Mouse (Mus musculus) A20 (cell line): ENCODE data around the gene Nr4a3.

Experiments
- DNase-seq: peaks from one replicate; pipeline ENCODE4 v3.0.0-alpha.2; 2011; ENCODE audit warnings: low read depth, low spot score

Nr4a3 gene

DNA sequence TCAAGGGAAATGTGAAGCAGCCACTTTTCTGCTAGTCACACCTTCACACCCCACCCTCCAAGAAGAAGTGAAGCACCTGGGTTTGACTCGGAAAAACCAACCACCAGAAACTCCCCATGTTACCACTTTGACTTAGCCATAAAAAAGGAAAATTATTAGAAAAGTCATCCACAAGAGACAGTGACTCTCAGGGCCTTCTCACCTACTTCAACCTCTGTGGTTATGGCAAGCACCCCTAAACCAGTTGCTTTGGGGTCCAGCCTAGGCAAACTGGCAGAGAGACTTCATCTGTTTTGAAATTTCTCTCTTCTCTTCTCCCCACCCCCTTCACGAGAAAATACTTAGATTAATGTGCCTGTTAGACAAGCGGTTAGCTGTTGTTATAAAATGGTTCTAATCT, 5.1 kb downstream of the Nr4a3 start:
- DNase-seq: no peak

DNA sequence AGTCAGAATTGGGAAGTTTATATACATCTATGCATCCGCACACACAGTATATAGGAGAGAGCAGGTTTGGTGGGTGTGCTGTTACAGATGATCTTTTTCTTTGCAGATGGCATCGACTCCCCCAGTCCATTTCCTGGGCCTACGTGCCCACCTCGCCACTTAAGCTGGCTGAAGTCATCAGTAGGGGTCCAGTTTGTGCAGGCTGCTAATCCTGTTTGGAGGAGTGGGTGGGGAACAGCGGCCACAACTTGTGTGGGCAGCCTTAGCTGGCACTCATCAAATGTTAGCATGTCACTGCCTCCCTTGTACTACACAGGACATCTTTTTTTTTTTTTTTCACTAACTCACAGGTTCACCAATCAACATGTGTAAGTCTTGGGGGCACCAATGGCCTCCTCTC, 5.5 kb downstream of the Nr4a3 start:
- DNase-seq: no peak

DNA sequence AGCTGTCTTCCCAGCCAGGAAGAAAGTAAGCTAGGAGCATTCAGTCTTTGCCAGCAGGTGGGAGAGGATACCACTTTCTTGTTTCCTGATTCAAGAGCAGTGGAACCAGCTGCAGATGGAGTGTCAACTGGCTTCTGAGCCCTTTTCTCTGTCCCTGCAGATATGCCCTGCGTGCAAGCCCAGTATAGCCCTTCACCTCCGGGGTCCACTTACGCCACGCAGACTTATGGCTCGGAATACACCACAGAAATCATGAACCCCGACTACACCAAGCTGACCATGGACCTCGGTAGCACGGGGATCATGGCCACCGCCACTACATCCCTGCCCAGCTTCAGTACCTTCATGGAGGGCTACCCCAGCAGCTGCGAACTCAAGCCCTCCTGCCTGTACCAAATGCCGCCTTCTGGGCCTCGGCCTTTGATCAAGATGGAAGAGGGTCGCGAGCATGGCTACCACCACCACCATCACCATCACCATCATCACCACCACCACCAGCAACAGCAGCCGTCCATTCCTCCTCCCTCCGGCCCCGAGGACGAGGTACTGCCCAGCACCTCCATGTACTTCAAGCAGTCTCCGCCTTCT, 6.2 kb downstream of the Nr4a3 start:
- DNase-seq: no peak

DNA sequence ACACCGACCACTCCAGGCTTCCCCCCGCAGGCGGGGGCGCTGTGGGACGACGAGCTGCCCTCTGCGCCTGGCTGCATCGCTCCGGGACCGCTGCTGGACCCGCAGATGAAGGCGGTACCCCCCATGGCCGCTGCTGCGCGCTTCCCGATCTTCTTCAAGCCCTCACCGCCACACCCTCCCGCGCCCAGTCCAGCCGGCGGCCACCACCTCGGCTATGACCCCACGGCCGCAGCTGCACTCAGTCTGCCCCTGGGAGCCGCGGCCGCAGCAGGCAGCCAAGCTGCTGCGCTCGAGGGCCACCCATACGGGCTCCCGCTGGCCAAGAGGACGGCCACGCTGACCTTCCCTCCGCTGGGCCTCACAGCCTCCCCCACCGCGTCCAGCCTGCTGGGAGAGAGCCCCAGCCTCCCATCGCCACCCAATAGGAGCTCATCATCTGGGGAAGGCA, 6.7 kb downstream of the Nr4a3 start:
- no peak for DNase-seq

DNA sequence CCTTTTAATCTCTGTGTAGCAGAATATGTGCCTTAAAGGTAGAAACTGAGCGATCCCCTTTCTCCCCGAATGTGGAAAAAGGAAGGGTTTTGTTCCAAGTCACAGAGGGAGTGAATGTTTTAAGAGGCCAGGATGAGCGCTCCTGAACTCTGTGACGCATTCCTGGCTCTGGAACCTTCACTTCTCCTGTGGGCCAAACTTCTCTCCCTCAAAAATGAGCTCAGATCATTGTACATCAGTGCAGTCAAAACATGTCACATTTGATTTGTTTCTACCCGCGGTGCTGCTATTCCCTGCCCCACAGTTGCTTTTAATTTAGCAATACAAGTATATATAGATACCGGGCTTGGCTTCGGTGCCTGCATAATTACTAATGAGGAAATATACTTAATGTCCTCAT, 16.8 kb downstream of the Nr4a3 start:
- no peak for DNase-seq

DNA sequence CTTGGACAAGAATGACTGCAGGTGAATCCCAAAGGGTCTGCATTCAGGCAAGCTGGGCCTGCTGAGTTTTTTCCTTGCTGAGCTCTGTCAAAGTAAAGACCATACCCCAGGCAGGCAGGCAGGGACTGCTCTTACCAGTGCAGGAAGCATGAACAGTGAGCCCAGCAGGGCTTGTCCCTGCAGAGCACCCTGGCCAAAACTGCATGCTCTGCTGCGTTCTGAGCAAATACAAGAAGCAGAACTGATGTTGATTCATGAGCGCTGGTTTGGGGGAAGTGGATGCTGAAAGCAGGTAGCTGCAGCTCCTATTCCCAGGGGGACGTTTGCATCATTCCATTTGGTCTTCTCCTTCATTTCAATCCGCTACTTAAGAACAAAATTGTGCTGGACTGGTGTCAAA, 19.4 kb downstream of the Nr4a3 start:
- DNase-seq: peak; percentile 80

DNA sequence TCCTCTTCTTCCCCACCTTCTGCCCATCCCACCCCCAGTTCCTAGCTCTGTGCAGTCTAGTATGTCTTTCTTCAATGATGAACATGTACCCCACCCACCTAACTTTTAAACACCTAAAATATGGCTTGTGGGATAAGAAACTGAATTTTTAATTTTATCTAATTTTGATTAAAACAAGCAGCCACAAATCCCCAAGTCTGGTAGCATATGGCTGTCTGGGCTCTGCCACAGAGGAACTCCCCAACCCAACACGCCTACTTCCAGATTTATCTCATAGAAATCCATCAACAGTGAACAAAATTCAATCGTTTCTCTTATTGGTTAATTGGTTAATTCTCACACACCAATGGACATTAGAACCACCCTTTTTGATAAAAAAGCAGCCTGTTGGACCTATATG, 21.7 kb downstream of the Nr4a3 start:
- DNase-seq: no peak

DNA sequence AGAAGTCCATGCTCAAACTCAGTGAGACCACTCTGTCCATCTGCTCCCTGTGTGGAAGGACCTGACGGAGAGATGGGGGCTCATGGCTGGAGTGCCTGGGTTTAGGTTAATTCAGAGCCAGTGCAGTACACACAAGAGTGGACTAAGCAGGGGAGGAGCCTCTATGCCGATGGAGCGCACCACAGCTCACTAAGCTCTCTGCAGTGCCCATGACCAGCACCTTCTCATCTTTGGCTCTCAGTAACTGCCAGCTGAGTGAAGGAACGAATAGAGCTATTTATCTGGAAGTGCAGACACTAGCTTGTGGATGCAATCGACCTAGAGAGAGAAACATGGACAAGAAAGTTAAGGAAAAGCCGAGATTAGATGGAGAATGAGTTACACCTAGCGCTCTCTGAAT, 24.2 kb downstream of the Nr4a3 start:
- DNase-seq: no peak

DNA sequence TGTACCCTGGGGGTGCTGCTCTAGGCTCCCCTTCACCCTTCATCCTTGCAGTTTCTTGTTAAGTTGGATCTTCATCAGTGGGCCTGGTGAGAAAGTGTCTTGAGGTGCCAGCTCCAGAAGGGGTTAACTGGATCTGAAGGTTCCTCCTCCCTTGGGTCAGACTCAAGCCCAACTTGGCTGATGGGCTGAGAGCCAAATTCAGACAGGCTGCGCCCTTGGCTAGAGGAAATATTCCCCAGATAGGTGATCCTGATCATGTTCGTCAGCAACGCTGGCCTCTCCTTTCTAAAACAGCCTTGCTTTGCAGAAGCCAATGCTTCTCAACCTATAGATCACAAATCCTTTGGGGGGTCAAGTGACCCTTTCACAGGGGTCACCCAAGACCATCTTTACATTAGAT, 27.1 kb downstream of the Nr4a3 start:
- no peak for DNase-seq

DNA sequence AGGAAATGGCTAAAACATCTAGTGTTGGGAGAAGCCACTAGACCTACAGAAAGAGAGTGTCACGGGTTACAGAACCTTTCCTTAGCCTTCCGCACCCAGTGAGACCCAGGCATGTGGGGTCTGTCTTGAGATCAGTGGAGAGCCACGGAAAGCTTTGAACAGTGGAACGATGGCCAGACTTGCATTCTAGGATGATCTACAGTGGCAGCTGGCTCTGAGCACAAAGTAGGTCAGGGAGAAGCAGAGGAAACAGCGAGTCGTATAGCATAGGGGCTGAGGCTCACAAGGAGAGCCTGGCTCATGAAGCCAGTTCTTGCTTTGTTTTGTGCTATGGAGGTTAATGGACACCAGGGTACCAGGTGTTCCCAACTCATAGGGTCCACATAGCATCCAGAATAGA, 28.4 kb downstream of the Nr4a3 start:
- no peak for DNase-seq

DNA sequence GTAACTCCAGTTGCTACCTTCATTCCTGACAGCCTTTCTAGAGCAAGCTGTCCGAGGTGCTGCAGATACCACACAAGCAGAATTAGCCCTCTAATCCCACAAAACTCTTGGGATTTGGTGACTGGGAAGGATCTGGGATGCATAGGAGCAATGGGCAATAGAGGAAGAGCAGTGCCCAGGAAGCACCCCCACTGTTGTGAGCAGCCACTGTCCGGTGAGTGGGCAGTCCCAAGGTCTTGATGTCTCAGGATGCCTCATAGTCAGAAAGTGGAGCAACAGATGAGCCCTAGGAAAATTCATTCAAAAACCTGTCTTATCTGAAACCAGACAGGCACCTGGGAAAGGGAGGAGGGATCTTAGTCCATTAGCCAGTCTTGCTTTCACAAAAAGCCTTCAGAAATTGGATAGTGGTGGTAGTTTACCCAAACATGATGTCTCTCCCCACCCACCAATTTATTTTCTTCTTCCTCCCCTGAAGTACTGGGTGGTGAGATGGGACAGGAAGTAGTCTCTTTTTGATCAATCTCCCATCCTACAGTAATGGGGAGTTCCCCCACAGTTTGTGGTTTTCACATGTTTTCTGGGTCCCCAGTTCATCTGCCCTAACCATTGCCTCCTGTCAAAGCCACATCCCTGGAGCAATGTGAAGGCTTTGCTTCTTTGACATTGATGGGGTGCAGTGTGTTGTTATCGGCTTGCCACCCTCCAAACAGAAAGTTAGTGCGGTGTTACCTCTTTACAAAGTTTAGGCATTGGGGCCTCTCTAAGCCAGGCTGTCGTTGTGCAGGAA, 29.7 kb downstream of the Nr4a3 start:
- no peak for DNase-seq

DNA sequence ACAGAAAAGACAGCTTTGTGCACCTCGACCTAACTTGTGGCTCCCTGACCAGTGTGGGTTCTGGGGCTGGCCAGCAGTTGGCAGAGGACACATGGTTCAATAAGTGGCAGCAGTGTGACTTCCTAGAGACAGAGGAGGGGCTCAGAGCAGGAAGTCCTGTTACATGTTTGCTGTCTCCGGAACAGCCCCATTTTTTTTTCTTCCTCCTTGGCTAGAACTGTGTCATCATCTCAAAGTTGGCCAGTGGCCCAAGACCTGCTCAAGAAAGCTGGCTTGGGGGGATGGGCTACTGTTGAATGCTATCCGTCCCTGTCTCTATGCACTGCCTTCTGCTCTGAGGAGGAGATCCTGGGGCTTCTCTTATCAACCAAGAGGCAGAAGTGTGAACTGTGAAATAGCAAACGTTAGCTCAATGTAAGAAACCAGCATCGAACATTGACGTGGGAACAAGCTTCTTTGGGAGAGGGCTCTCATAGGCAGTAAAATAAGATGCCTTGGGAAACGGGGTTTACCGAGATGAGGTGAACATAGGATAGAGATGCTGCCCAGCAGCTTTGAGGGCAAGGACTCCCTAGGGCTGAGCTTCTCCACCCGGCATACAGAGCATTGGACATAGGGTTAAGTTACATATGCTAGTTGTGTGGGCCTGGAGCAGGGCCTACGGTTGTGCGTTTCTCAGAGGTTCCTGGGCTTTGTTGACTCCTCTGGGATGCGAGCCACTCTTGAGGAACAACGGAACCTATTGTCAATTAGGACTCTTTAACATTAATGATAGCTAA, 31.9 kb downstream of the Nr4a3 start:
- DNase-seq: no peak

DNA sequence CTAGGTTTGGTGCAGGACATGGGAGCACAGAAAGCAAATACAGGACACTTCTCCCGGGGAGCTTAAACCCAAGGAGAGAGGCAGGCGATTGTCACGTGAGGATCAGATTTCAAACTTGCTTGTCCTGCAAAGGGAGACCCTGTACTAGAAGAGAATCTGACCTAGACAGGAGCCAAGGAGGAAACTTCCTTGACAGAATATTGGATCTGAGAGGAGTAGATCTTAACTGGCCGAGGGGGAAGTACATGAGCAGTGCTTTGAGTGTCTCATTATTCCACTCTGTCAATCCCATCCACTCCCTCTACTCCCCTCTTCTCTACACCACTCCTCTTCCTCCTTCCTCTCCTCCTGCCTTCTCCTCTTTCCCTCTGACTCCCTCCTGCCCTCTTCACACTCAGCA, 33.3 kb downstream of the Nr4a3 start:
- no peak for DNase-seq

DNA sequence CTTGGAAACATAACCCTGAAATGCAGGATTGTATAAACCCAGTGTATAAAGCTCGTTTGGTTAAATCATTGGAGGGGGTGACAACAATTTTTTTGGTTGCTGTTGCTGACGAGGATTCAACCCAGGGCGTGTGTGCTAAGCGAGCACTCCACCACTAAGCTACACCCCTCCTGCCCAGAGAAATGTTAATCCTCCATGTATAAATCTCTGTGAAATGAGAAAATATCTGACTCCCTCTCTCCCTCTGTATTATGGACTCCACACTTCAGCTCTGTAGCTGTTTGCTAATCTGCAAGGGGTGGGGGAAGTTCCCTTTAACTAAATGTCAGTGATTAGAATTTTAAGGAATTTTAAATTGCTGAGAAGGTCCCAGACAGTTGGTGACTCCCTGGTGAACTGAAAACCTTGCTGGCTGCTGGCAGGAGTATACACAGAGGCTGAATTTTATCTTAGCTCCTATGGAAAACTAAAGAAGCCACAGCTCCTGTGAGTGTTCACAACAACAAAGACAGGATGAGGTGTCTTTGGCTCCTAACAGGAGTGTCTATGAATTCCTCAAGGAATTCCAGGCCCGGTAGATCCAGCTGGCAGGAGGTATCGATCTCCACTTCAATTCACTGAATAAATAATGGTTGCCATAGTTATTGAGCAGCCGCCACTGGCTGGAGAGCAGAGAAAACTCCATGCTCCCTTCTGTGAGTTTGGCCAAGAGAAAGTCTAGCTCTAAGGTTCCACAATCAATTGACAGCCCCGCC, 34.5 kb downstream of the Nr4a3 start:
- no peak for DNase-seq

DNA sequence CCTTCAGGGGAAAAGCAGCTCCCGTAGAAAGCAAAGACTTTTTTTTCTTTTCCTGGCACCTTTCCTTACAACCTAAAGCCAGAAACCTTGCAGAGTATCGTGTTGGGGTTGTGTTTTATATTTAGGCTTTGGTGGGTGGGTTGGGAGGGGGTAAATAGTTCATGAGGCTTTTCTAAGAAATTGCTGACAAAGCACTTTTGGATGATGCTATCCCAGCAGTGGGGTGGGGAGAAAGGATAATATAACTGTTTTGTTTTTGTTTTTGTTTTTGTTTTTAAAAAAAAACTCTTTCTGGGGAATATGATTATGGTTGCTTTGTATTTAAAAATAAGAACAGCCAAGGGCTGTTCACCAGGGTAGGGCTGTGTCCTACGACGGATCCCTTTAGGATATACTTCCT, 38.5 kb downstream of the Nr4a3 start:
- DNase-seq: no peak

DNA sequence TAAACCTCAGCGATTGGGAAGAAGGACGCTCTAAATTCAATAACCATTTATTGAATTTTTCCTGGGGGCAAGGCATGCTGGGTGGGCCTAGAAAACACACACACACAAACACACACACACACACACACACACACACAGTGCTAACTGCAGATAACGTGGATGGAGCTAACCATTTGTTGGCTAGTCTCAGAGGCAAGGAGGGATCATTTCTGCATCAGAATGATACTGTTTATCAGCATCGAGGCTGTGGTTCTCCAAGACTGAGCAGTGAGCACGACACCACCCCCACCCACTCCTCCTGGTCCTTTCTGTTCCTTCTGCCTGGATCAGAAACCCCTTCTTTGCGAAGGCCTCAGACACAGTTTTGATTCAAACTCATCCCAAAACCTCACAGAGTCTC, 41.7 kb downstream of the Nr4a3 start:
- DNase-seq: no peak

DNA sequence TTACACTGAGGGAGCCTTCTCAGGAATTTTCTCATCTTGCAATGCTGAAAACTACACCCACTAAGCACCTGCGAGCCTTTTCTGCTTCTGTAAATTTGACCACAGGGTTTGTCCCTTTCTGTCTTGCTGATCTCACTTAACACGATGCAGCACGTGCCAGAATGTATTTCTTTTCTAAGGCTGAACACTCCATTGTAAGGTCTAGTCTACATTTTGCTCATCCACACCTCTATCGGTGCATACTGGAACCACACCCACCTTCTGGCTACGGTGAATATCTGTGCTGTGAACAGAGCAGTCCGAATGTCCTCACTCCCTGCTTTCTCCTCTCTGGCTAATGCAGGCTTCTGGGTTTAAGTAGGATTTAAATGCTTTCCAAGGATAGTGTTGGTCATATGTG, 42.5 kb downstream of the Nr4a3 start:
- peak; percentile 49 for DNase-seq

DNA sequence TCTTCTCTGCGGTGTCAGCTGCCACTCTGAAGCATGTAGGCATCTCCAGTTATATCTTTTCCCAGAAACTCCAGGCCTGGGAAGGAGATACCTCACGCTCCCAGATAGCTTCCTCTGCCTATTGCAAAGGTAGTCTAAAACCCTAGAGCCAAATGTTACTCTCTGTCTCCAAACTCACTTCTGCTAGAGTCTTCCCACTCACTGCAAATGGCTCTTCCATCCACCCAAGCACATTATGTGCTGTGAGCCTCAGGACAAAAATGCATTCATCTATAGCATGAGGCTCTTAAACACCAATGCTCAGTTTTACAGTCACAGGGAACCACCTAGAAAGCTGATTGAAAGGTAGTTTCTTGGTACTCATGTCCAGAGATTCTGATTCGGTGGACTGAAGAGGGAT, 48.3 kb downstream of the Nr4a3 start:
- no peak for DNase-seq

DNA sequence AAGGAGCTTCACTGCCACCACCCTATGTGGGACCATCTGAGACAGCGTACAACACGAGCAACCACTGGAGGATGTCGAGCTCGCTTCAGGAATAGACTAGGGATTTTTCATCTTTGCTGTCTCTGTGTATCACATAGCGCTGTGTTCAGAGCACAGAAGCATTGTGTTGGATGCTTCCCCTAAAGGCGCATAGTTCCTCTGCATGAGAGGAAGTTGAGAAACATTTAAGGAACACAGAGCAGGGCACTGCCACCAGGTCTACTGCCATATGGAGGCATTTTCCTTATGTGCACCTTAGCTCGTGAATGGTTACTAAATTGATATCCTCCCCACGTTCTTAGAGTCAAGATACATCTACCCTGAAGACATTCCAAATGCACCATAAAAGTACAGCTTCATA, 55.3 kb downstream of the Nr4a3 start:
- DNase-seq: no peak

DNA sequence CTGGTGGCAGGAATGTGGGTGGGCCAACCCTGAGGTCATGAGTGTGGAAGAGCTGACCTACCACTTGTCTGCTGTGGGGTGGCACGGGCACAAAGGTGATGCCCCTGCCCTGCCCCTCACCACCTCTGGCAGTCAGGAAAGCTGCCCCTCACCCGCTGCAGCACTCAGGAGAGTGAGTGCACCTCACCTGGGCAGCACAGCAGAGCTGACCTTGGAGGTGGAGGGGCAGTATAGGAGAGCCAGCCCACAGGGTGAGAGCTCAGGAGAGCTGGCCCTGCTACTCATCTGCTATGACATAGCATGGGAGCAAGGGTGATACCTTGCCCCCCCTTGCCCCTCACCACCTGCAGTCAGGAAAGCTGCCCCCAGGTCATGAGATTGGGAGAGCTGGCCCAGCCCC, 57.0 kb downstream of the Nr4a3 start:
- DNase-seq: no peak

DNA sequence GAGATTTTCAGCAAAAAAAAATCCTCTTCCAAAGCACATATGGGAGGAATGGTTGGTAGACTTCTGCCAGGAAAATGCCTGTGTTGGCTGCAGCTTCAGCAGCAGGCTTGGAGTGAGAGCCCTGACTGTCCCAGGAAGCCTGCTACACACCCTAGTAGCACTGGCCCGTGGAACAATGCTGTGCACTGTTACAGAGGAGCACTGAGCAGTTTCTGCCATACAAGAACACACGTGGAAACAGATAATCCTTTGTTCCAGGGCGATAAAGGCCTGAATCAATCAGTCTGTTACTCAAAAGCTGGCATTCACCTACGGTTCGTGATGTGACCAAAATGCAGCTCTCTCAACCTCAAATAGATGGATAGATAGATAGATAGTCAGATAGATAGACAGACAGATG, 60.4 kb downstream of the Nr4a3 start:
- no peak for DNase-seq

DNA sequence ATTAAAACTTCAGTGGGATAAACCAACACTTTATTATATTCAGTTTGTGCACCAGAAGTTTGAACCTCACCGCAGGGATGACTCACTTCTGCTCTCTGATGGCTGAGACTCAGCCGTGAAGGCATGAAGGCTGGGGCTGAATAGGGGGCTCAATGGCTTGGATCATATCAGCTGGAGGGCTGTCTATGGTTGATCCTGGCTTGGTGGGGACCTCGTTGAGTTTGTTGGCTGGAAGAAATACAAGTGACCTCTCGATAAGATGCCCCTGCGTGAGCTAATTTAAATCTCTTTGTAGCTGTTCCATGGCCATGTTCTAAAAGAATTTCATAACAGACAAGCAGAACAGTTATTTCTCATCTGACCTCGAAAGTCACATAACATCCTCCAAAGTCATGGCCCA, 62.1 kb downstream of the Nr4a3 start:
- DNase-seq: no peak
